Mouse (Mus musculus) adrenal gland, adult 18-20 months (tissue): ENCODE measurements around the gene Btk. TPM values are rescaled to one million over a fixed set of nuclear protein-coding genes. Genes with fewer than 3 reads are reported as not detected.
A peak's percentile ranks its signal among the peaks of the same experiment; 100 is the strongest.

Source experiments
- DNase-seq, 2 experiments: peaks; one replicate each; pipeline ENCODE4 v3.0.0; 2021 to 2022; ENCODE audit warnings: low spot score in 2 of 2
- long read RNA-seq, 2 experiments: library from polyadenylated mRNA; stranded (forward); transcript quantifications; one replicate each; pipeline ENCODE4 v2.0.0; 2021
- total RNA-seq, 2 experiments: library from RNA; stranded (reverse); gene quantifications; 1 replicate in 1 of 2; 2 replicates in 1 of 2; pipeline ENCODE4 v1.2.3; 2021

Btk gene
- total RNA-seq: 1 to 10 TPM in 1 of 2 experiments, under 1 TPM in 1; 0.93 to 1.9 TPM
- long read RNA-seq, experiment 1: 0 reads
- long read RNA-seq, experiment 2, partial matches to known transcripts: 0 of 4 reads
- long read RNA-seq, experiment 2, other reads (novel, unspliced or antisense): 2 of 4 reads

GRCm38 (mm10) chrX:134582888-134583669 lies at the start of gene Btk:
Btk (minus strand) TSS chrX:134583570.
- no peak for DNase-seq

GRCm38 (mm10) chrX:134632710-134633109 lies 49.3 kb upstream of the Btk start:
- no peak for DNase-seq

DNA sequence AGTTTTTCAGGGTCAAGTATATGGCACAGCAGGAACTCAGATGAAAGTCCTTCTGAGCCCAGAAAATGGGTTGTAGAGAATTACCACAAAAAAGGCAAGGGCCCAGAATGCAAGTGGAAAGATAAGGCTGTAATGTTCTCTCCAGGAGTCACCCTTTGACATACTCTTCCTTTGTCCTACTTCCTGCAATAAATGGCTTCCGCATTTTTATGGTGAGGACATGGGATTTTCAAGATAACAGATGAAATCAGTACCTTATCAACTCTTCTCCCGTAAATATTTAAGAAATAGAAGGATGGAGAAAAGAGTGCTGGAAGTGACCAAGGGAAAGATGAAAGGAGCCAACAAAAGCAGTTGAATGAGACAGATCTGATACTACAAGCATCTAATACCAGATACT lies 44.8 kb upstream of the Btk start:
- no peak for DNase-seq

- DNase-seq: no peak
These were observed 40.0 kb upstream of the Btk start for GRCm38 (mm10) chrX:134623350-134623749.

- DNase-seq: no peak
These were observed 38.3 kb upstream of the Btk start for GRCm38 (mm10) chrX:134621685-134622084.

- no peak for DNase-seq
These were observed 37.0 kb upstream of the Btk start for GRCm38 (mm10) chrX:134620254-134620865.

GRCm38 (mm10) chrX:134619695-134620094 lies 36.3 kb upstream of the Btk start:
- no peak for DNase-seq

DNA sequence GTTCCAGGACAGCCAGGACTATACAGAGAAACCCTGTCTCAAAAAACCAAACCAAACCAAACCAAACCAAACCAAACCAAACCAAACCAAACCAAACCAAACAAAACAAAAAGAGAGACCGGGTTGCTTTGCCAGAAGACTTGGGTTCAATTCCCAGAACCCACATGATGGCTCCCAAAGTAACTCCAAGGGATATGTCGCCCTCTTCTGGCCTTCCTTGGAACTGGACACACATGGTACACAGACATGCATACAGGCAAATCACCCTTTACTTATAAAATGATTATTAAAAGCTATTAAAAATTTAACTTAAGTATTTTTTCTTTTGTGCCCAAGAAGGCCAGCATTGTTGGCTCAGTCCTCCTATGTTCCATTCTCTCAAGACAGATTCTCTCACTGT lies 30.9 kb upstream of the Btk start:
- DNase-seq: no peak

- peak; percentile 19 to 22 for DNase-seq
These were observed 29.1 kb upstream of the Btk start for GRCm38 (mm10) chrX:134612285-134612959.

- DNase-seq: no peak
These were observed 27.6 kb upstream of the Btk start for GRCm38 (mm10) chrX:134610984-134611383.

DNA sequence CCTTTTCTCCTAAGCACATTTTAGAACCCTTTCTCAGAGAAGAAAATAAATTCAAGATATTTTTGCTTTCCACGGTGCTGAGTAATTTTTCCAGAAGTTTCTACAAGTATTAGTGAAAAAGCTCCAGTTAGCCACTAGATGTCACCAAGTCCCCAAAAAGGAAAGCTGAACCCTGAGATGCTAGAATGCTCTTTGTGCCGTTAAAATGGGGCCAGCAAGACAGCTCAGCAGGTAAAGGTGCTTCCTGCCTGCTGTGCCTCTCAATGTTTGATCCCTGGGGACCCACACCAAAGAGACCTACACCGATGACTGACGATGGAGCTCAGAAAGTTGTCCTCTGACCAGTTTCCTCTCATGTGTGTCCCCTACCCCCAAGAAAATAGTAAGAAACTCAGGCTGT lies 26.1 kb upstream of the Btk start:
- DNase-seq: no peak

GRCm38 (mm10) chrX:134601380-134602120 lies 18.2 kb upstream of the Btk start:
- peak in 1 of 2 experiments; percentile 7 for DNase-seq

DNA sequence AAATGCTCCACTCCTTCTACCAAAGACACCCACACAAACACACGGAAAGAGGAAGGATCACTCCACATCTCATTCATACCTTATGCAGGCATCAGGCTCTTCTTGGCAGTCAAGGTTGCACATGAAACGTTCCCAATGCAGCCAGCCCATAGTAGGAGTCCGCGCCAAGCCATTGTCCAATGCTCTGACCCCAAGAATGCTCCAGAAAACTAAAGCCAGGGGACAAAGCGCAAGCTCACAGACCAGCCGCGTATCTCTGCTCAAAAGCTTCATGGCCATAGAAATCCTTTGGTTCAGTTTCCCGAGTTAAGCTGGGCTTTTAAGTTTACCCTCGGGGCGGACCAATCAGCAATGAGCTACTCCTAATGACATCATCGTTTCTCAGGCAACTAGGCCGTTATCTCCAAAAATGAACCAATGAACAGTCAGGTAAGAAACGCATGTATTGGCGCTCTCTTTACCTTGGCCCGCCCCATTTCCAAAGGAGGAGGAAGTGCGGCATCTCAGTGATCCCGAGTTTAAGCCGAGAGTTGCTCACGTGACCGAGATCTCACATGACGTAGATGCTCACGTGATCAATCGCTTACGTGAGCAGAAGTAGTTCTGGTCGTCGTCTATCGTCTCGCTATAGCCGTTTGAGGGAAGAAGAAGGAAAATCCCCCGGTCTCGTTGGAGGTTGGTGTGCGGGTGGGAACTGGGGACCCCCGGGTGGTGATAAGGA lies 17.4 kb upstream of the Btk start, which contains the start of the genes Gla and Hnrnph2:
Gla (minus strand) TSS at position 467 of the 721 bp plus-strand sequence.
Hnrnph2 (plus strand) TSS at position 521 of the 721 bp plus-strand sequence.
- peak; percentile 74 to 77 for DNase-seq

- no peak for DNase-seq
These were observed 16.7 kb upstream of the Btk start for GRCm38 (mm10) chrX:134599922-134600565.

- DNase-seq: no peak
These were observed 6.5 kb upstream of the Btk start for GRCm38 (mm10) chrX:134589836-134590235.

DNA sequence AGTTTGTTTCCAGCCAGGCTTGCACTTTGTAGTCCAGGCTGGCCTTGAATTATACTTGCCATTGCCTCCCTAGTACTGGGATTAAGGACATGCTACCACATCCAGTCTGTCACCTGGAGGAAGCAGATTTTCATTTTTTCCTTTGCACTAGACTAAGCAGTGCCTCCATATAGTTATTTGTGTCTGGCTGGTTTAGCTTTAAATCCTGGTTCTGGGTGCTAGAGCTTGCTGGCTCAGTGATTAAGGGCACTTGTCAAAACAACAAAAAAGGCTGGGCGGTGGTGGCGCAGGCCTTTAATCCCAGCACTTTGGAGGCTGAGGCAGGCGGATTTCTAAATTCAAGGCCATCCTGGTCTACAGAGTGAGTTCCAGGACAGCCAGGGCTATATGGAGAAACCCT lies 5.6 kb upstream of the Btk start:
- no peak for DNase-seq

GRCm38 (mm10) chrX:134588261-134588660 lies 4.9 kb upstream of the Btk start:
- no peak for DNase-seq

GRCm38 (mm10) chrX:134586447-134586846 lies 3.1 kb upstream of the Btk start:
- no peak for DNase-seq

- peak; percentile 80 to 84 for DNase-seq
These were observed 2.0 kb upstream of the Btk start, which contains the start of gene Rpl36a for GRCm38 (mm10) chrX:134585103-134586002. Rpl36a (plus strand) TSS chrX:134585654.
